ENCODE assay signal across 12 mouse cellular contexts in the genomic region with DNA sequence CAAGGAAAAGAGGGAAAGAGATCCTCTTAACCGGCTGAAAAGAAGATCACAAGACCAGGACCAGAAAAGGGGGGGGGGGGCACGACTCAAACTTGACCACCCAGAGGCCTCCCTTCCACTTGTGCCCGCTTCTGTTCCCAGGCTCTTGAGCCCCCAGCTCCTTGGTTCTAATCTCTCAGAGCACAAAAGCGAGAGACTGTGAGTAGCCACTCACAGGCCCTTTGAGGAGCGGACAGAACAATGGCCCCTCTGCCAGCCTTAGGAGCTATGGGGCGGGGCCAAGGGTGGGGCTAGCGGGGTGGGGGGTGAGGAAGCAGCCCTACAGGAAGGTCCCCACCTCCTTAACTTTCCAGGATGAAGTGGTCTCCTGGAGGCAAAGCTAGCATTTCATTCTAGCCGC.
A peak's percentile ranks its signal among the peaks of the same experiment; 100 is the strongest.
DNase-seq lines count a peak whose midpoint lies in the region; ATAC-seq and TF ChIP-seq lines count a peak whose summit lies in the region.
"Had no signal": no experiment of that assay in that cellular context is flagged by ENCODE, and none has a peak within 500 bp of the region (broad histone marks: within the 10 kb centered on the region; RNA-seq: fewer than 3 reads in every experiment).

No protein-coding gene starts in this region.

- peak; percentile 76 for DNase-seq in forebrain, embryonic 10.5 days (ENCODE audit: extremely low spot score, low spot score)
- no peak for DNase-seq in forebrain, postnatal 0 days
- DNase-seq in kidney, postnatal 10 days = no peak
- DNase-seq in embryo, embryonic 11 days = peak; percentile 69
- DNase-seq in midbrain, embryonic 14.5 days = peak; percentile 50
- no peak for DNase-seq in liver
- DNase-seq: cerebellum, postnatal 25 days; heart, adult 11 months had no signal

- 5% methylated on average over 8 of the region's 8 CpGs for WGBS in forebrain, embryonic 10.5 days
- 17% methylated on average over 8 of the region's 8 CpGs for WGBS in forebrain, postnatal 0 days
- WGBS in kidney, embryonic 16.5 days = 36% methylated on average over 8 of the region's 8 CpGs
- WGBS in midbrain, embryonic 14.5 days = 6% methylated on average over 8 of the region's 8 CpGs

- peaks cover 53% of the 10 kb centered on the region for H3K27me3 ChIP-seq in forebrain, embryonic 10.5 days (ENCODE audit: poor library complexity, severe bottlenecking)
- H3K27me3 ChIP-seq in forebrain, postnatal 0 days (ENCODE audit: insufficient read depth, low read length) = no peaks in the 10 kb centered on the region
- no peaks in the 10 kb centered on the region for H3K27me3 ChIP-seq in kidney, embryonic 16.5 days (ENCODE audit: insufficient read depth, low read length)
- H3K27me3 ChIP-seq in midbrain, embryonic 14.5 days (ENCODE audit: control insufficient read depth, insufficient read depth, low read length) = no peaks in the 10 kb centered on the region
- H3K27me3 ChIP-seq: intestine, embryonic 15.5 days; limb, embryonic 13.5 days had no signal

- no peak overlapping the region for H3K4me2 ChIP-seq in forebrain, postnatal 0 days (ENCODE audit: low read depth)
- H3K4me2 ChIP-seq in kidney, embryonic 16.5 days (replicated peaks; ENCODE audit: low read depth, low read length) = peak overlapping the region; percentile 18; the same call in 1 of the 2 replicates
- no peak overlapping the region for H3K4me2 ChIP-seq in midbrain, embryonic 14.5 days (ENCODE audit: low read length)
- H3K4me2 ChIP-seq: intestine, embryonic 15.5 days; limb, embryonic 13.5 days had no signal

- no peaks in the 10 kb centered on the region for H3K9me3 ChIP-seq in forebrain, embryonic 10.5 days
- no peaks in the 10 kb centered on the region for H3K9me3 ChIP-seq in forebrain, postnatal 0 days (ENCODE audit: low read length)
- 0 out of 2 replicates have a peak, but pooled peaks cover 3% of the 10 kb centered on the region for H3K9me3 ChIP-seq in kidney, embryonic 16.5 days (ENCODE audit: low read length)
- H3K9me3 ChIP-seq in midbrain, embryonic 14.5 days (ENCODE audit: control insufficient read depth, low read length) = no peaks in the 10 kb centered on the region
- H3K9me3 ChIP-seq: intestine, embryonic 15.5 days; limb, embryonic 13.5 days had no signal

- no peaks in the 10 kb centered on the region for H3K36me3 ChIP-seq in forebrain, embryonic 10.5 days (replicated peaks)
- no peaks in the 10 kb centered on the region for H3K36me3 ChIP-seq in forebrain, postnatal 0 days (ENCODE audit: insufficient read depth)
- H3K36me3 ChIP-seq in kidney, embryonic 16.5 days (ENCODE audit: insufficient read depth, low read length) = no peaks in the 10 kb centered on the region
- H3K36me3 ChIP-seq in midbrain, embryonic 14.5 days (ENCODE audit: control insufficient read depth, insufficient read depth, low read length) = no peaks in the 10 kb centered on the region
- H3K36me3 ChIP-seq: intestine, embryonic 15.5 days; limb, embryonic 13.5 days had no signal

- H3K4me1 ChIP-seq in forebrain, embryonic 10.5 days = peaks cover 43% of the 10 kb centered on the region
- H3K4me1 ChIP-seq in forebrain, postnatal 0 days (ENCODE audit: insufficient read depth) = 0 out of 2 replicates have a peak, but pooled peaks cover 4% of the 10 kb centered on the region
- no peaks in the 10 kb centered on the region for H3K4me1 ChIP-seq in kidney, embryonic 16.5 days (ENCODE audit: insufficient read depth, low read length)
- H3K4me1 ChIP-seq in midbrain, embryonic 14.5 days (ENCODE audit: control insufficient read depth, insufficient read depth, low read length) = peaks cover 24% of the 10 kb centered on the region
- H3K4me1 ChIP-seq: intestine, embryonic 15.5 days; limb, embryonic 13.5 days had no signal

- H3K4me3 ChIP-seq in forebrain, embryonic 10.5 days = peak overlapping the region; percentile 30
- H3K4me3 ChIP-seq in forebrain, postnatal 0 days (ENCODE audit: low read depth, low read length) = no peak overlapping the region
- no peak overlapping the region for H3K4me3 ChIP-seq in kidney, embryonic 16.5 days (ENCODE audit: low read length)
- no peak overlapping the region for H3K4me3 ChIP-seq in midbrain, embryonic 14.5 days (replicated peaks; ENCODE audit: low read depth, low read length)
- H3K4me3 ChIP-seq: intestine, embryonic 15.5 days; limb, embryonic 13.5 days had no signal

- peak overlapping the region; percentile 78 for H3K27ac ChIP-seq in forebrain, embryonic 10.5 days
- H3K27ac ChIP-seq in forebrain, postnatal 0 days (ENCODE audit: low read depth, low read length) = no peak overlapping the region
- H3K27ac ChIP-seq in kidney, embryonic 16.5 days (ENCODE audit: low read length) = no peak overlapping the region
- H3K27ac ChIP-seq in midbrain, embryonic 14.5 days (replicated peaks; ENCODE audit: low read depth, low read length) = no peak overlapping the region; the same call in 1 of the 2 replicates
- H3K27ac ChIP-seq: intestine, embryonic 15.5 days; limb, embryonic 13.5 days had no signal

- TF ChIP-seq CTCF in forebrain, postnatal 0 days (IDR thresholded peaks at IDR 0.05; ENCODE audit: low read depth) = no peak

- no peak for ATAC-seq in forebrain, postnatal 0 days
- peak; percentile 77; the same call in 1 of the 2 replicates for ATAC-seq in kidney, embryonic 16.5 days (ENCODE audit: low FRiP score, low TSS enrichment)
- ATAC-seq in midbrain, embryonic 14.5 days (ENCODE audit: low FRiP score, low TSS enrichment) = no peak
- ATAC-seq in monocyte, adult 5-6 weeks (replicated peaks; ENCODE audit: insufficient number of reproducible peaks, low FRiP score, low TSS enrichment, poor library complexity, severe bottlenecking) = no peak
- ATAC-seq: intestine, embryonic 15.5 days had no signal

- H3K9ac ChIP-seq in forebrain, postnatal 0 days = no peak overlapping the region
- H3K9ac ChIP-seq in kidney, embryonic 16.5 days (replicated peaks; ENCODE audit: low read length) = no peak overlapping the region
- no peak overlapping the region for H3K9ac ChIP-seq in midbrain, embryonic 14.5 days (replicated peaks; ENCODE audit: low read length)
- H3K9ac ChIP-seq: intestine, embryonic 15.5 days; limb, embryonic 13.5 days had no signal

Comparison
In these comparisons a context has a peak if more than half of its experiments do, and no peak if none do; other contexts are left out.
1. DNase-seq: peak in forebrain, embryonic 10.5 days (single experiment), embryo, embryonic 11 days (single experiment) and midbrain, embryonic 14.5 days (single experiment); none in forebrain, postnatal 0 days (single experiment), kidney, postnatal 10 days (single experiment) and liver (single experiment).